Mouse (Mus musculus): ENCODE measurements around the gene Ssmem1. TPM values are rescaled to one million over a fixed set of nuclear protein-coding genes. Genes with fewer than 3 reads are reported as not detected.

Gene Ssmem1
- 0.86 TPM in 1 of 2 replicates, not detected in the other for total RNA-seq (2017)

- ATAC-seq (ENCODE audit: extremely low read depth, insufficient number of reproducible peaks, low FRiP score, poor library complexity, severe bottlenecking) = peak; percentile 97
Measured at GRCm38 (mm10) chr6:30509265-30510239, at the start of gene Ssmem1, which contains the start of gene Tmem209. Ssmem1 (plus strand) TSS chr6:30509849. Tmem209 (minus strand) TSS chr6:30509783.

GRCm38 (mm10) chr6:30460750-30461446 lies 48.8 kb upstream of the Ssmem1 start:
- ATAC-seq (ENCODE audit: extremely low read depth, insufficient number of reproducible peaks, low FRiP score, poor library complexity, severe bottlenecking) = no peak

- ATAC-seq (ENCODE audit: extremely low read depth, insufficient number of reproducible peaks, low FRiP score, poor library complexity, severe bottlenecking) = no peak
Measured at GRCm38 (mm10) chr6:30461755-30462344, 47.8 kb upstream of the Ssmem1 start.

DNA sequence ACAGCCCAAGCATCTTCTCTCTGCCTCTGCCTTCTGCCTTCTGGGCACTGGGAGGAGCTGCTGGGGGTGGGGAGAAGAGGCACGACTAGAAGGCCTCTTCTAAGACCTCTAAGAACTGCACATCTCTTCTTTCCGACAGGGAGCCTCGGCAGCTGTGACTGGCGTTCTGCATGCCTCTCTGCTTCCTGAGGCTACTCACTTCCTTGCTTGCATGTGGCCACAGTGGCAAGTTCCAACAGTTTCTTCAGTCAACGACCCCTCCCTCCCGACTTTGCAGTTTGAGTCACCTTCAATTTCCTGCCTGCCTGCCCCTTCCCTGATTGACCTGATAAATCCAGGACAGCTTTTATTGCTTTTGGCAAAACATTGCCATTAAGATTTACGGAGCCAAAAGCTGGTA lies 46.8 kb upstream of the Ssmem1 start:
- ATAC-seq (ENCODE audit: extremely low read depth, insufficient number of reproducible peaks, low FRiP score, poor library complexity, severe bottlenecking) = no peak

- no peak for ATAC-seq (ENCODE audit: extremely low read depth, insufficient number of reproducible peaks, low FRiP score, poor library complexity, severe bottlenecking)
Measured at GRCm38 (mm10) chr6:30465586-30465985, 44.1 kb upstream of the Ssmem1 start.

GRCm38 (mm10) chr6:30468058-30468457 lies 41.6 kb upstream of the Ssmem1 start:
- no peak for ATAC-seq (ENCODE audit: extremely low read depth, insufficient number of reproducible peaks, low FRiP score, poor library complexity, severe bottlenecking)

DNA sequence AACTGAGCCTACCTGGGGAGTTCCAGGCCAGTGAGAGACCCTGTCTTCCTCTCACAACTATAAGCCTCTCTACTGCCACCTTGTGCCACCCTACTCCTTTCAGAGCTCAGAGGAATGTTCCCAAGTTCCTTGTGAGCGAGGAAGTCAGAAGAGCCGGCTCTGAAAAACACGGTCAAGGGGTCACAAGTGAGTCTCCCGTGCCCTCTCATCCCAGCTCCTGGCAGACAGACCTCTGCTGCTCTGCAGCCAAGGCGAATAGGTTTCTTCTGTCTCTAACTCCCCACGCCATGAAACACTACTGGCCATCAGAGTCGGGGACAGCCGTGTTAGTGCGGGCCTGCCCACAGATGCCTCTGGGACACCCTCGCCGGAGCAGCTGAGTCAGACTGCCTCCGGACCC lies 41.0 kb upstream of the Ssmem1 start:
- no peak for ATAC-seq (ENCODE audit: extremely low read depth, insufficient number of reproducible peaks, low FRiP score, poor library complexity, severe bottlenecking)

GRCm38 (mm10) chr6:30469370-30469769 lies 40.3 kb upstream of the Ssmem1 start:
- ATAC-seq (ENCODE audit: extremely low read depth, insufficient number of reproducible peaks, low FRiP score, poor library complexity, severe bottlenecking) = no peak

GRCm38 (mm10) chr6:30471706-30472105 lies 37.9 kb upstream of the Ssmem1 start:
- ATAC-seq (ENCODE audit: extremely low read depth, insufficient number of reproducible peaks, low FRiP score, poor library complexity, severe bottlenecking) = no peak

- ATAC-seq (ENCODE audit: extremely low read depth, insufficient number of reproducible peaks, low FRiP score, poor library complexity, severe bottlenecking) = no peak
Measured at GRCm38 (mm10) chr6:30476025-30476765, 33.5 kb upstream of the Ssmem1 start.

DNA sequence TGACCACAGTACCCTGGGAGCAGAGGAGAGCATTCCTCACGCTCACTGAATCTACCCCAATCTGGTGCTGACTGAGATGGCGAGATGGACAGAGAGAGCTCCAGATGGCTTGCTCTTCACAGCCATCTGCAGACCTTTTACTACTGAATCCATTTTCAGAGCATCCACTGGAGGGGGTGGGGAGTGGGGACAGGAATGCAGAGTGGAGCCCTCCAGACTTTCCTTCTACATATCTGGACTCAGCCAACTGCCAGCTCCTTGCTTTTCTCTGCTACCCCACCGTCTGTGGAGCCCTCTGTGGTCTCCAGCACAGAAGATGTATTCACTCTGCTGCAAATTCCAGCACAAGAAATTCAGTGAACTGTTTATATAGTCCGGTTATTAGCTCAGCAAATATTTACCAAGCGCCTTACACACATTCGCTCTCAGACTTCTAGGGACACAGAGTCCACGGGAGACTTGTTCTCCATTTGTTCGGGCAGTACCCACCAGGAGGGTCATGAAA lies 32.4 kb upstream of the Ssmem1 start:
- ATAC-seq (ENCODE audit: extremely low read depth, insufficient number of reproducible peaks, low FRiP score, poor library complexity, severe bottlenecking) = no peak

DNA sequence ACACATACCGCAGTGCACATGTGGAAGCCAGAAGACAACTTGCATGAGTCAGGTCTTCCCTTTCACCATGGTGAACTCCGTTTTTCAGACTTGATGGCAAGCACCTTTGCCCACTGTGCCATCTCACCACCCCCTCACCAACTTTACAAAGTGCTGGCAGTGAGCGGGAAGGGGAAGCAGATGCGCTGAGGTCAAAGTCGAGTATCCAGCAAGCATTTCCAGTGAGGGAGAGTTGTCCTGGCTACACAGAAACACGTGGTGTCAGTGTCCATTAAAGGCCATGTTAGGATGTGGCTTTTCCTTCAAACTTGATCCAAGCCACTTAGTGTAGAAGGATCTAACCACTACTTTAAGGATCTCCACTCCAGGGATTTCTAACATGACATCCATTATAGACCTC lies 31.9 kb upstream of the Ssmem1 start:
- no peak for ATAC-seq (ENCODE audit: extremely low read depth, insufficient number of reproducible peaks, low FRiP score, poor library complexity, severe bottlenecking)

DNA sequence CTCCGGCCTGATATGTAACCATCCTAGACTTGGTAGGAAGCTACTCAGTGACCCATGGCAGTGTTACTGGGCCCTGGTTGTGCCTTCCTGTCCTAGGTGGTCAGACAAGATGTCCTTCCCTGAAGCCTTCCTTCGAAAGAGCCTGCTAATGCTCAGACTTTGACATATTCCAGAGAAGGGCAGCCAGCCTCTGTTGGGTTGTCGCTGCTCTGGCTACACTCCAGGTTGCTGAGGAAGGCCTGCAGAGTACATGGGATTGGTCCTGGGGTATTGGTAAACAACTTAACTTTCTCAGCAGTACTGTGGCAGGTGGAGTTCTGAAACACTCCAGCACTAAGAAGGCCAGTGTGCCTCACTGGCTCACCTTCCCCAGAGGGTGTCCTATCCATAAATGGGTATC lies 30.2 kb upstream of the Ssmem1 start:
- ATAC-seq (ENCODE audit: extremely low read depth, insufficient number of reproducible peaks, low FRiP score, poor library complexity, severe bottlenecking) = no peak

DNA sequence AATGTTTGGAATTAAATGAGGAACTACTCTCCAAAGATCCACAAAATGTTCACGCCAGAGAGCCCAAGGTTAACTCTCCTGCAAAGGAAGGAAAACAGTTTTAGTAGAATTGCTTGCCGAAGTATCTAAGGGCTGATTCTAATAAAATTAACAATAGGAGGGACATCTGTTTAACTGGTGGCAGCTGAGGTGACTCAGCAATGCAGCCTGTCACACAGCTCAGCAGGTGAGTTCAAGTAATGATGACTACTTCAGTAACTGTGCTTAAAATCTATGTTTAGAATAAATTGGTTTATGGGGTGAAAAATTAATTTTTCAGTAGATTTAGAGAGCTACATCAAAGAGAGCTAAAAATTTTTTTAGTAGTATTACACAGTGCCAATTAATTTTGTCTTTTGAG lies 26.7 kb upstream of the Ssmem1 start:
- no peak for ATAC-seq (ENCODE audit: extremely low read depth, insufficient number of reproducible peaks, low FRiP score, poor library complexity, severe bottlenecking)

- ATAC-seq (ENCODE audit: extremely low read depth, insufficient number of reproducible peaks, low FRiP score, poor library complexity, severe bottlenecking) = no peak
Measured at GRCm38 (mm10) chr6:30486504-30486903, 23.1 kb upstream of the Ssmem1 start.

DNA sequence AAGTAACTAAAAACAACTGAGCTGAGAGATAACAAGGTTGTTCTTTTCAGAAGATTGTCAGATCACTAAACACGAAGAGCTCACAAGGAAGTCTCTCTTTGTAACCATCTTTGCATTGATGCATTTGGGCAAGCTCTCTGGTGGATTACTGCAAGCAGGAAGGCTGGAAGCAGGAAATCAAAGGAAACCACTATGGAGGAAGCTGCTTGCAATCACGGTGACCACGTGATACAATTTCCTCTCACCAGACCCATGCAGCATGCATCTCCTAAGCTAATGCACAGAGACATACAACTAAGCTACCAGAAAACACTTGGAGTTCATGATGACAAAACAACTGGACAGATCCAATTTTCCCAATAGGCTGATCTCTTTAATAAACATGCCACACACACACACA lies 10.6 kb upstream of the Ssmem1 start:
- no peak for ATAC-seq (ENCODE audit: extremely low read depth, insufficient number of reproducible peaks, low FRiP score, poor library complexity, severe bottlenecking)

- no peak for ATAC-seq (ENCODE audit: extremely low read depth, insufficient number of reproducible peaks, low FRiP score, poor library complexity, severe bottlenecking)
Measured at GRCm38 (mm10) chr6:30508824-30509223, 825 bp upstream of the Ssmem1 start.

DNA sequence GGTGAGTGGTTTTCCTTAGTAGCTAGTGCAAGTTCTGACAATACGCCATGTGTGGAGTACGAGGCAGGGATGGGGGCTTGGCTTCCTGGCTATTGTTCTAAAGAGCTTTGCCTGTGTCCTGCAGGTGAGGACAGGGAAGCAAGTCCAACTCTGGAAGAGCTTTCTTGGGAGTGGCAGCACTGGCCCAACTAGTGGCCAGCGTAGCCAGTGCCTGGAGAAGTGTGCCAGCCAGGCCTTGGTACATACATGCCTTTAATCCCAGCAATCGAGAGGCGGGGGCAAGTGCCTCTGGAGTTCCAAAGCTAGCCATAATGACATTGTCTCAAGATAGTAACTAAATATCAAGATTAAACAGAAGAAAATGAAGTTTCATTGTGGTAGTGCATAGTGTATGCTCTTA lies 642 bp downstream of the Ssmem1 start:
- ATAC-seq (ENCODE audit: extremely low read depth, insufficient number of reproducible peaks, low FRiP score, poor library complexity, severe bottlenecking) = no peak

DNA sequence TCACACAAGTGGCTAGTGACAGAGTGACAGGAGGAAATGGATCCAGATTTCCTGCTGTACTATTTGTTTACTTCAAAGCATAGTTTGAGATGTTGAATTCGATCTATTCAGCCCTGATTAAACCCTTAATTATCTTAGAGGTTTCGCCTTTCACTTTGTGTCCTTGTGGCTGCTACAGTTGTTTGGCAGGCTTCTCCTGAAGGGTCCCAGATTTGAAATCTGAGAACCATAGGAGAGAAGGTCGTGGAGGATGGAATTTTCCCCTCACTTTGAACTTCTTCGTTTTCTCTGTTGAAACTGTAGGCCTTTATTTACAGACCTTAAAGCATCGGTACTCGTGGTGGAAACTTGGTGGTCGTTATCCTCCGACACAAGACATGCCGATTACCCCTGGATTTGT lies 4.6 kb downstream of the Ssmem1 start:
- no peak for ATAC-seq (ENCODE audit: extremely low read depth, insufficient number of reproducible peaks, low FRiP score, poor library complexity, severe bottlenecking)
